Mouse (Mus musculus) thymus, adult 2 months (tissue): Measurements from ENCODE around the gene D10Wsu102e.

Experiments
- CTCF ChIP-seq: fragments of 200-500 bp; IDR thresholded peaks from 2 replicates; pipeline ENCODE4 v1.5.1; 2012; ENCODE audit warnings: mild to moderate bottlenecking, control low read depth, low read length, moderate library complexity, borderline replicate concordance; ENCODE audit not compliant: control insufficient read depth, poor library complexity, insufficient read depth; ENCODE audit errors: extremely low read depth
- POLR2A ChIP-seq: fragments of 200-500 bp; IDR thresholded peaks from 2 replicates; pipeline ENCODE4 v1.6.1; 2012; ENCODE audit warnings: mild to moderate bottlenecking, low read length, control low read depth, moderate library complexity; ENCODE audit not compliant: control insufficient read depth, poor library complexity, insufficient read depth; ENCODE audit errors: extremely low read depth

DNA sequence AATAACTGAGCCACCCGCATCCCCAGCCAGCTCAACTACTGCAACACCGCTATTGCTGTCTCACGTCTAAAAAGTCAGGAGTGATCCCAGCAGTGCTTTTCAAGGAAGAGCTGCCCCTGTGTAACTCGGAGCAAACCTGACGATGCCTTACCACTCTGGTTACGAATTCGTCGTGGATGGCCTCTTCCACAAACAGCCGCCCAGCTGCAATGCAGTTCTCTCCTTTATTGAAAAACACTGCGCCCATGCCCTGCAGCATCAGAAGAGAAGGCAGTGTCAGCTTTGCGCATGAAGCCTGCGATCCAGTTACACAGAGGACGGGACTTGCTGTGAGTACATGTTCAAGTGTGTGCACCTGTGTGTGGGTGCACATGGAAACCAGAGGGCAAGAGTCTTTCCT is 137.3 kb downstream of the D10Wsu102e start:
- TF ChIP-seq POLR2A (no peak), CTCF (no peak)
